Mouse (Mus musculus) cortical plate, adult 2 months (tissue): ENCODE data around the gene Smtnl2.

Experiments
- CTCF ChIP-seq: fragments of 200-500 bp; IDR thresholded peaks from 2 replicates; pipeline ENCODE4 v1.5.1; 2011; ENCODE audit warnings: mild to moderate bottlenecking, control low read depth, low read length; ENCODE audit not compliant: insufficient read depth; ENCODE audit errors: extremely low read depth
- POLR2A ChIP-seq: fragments of 200-500 bp; IDR thresholded peaks from 2 replicates; pipeline ENCODE4 v1.6.1; 2011; ENCODE audit warnings: mild to moderate bottlenecking, low read length, control low read depth; ENCODE audit not compliant: insufficient read depth; ENCODE audit errors: extremely low read depth

DNA sequence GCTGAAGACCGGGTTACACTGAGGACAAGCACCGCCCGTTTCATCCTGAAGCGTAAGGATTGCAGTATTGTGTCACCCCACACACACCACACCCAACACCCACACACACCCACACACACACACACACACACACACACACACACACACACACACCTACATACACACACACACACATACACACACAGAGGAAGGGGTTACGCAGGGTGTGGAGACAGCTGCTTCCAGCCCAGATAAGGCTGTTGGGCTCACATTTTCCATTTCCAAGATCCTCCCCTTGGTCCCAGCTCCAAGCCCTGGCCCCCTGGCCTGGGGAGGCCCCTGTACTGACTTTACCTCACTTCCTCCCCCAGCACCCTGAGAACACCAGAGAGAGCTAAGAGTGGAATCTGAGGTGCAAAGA lies 5.2 kb upstream of the Smtnl2 start:
- TF ChIP-seq POLR2A (no peak), CTCF (no peak)
